9 mouse cellular contexts compared by ENCODE assay signal in the genomic region with DNA sequence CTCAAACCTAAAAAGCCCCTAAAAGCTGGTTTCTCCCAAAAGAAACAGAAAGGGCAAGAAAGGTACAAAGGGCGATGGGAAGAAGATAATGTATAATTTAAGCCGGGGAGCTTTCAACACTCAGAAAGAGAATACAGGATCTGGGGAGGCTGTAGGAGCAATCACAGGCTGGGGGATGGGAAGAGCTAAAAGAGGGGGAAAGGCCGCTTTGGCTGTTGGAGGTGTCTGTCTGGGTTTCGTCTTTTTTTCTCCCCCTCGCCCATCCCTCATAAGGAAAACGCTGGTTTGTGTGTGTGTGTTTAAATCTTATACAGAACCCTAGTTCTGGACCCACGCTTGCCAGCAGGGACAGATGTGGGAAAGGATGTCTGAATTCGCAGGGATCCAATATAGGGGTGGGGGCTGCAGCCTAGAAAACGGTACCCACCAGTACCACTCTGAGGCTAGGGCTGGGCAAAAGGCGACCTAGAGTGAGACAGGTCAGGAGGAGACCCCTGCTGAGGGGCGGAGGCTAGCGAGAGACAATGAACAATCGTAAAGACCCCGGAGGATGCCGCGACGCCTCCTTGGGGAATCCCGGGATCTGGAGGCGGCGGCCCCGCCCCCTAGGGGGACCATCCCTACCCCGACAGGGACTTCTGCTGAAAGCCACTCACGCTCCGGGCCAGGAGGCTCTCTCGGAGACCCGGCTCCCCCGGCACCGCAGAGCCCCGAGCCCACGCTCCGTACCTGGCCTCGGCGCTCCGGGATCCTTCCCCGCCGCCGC. TPM values are rescaled to one million over a fixed set of nuclear protein-coding genes. Genes with fewer than 3 reads are reported as not detected.
DNase-seq lines count a peak whose midpoint lies in the region; ATAC-seq and TF ChIP-seq lines count a peak whose summit lies in the region.
"Had no signal": no experiment of that assay in that cellular context is flagged by ENCODE, and none has a peak within 500 bp of the region (broad histone marks: within the 10 kb centered on the region; RNA-seq: fewer than 3 reads in every experiment).

No protein-coding gene starts in this region.

- DNase-seq in heart, adult 2 months = no peak
- no peak for DNase-seq in heart, adult 18-20 months
- DNase-seq in CH12.LX (ENCODE audit: extremely low read depth) = no peak
- no peak for DNase-seq in liver, embryonic 14.5 days (ENCODE audit: low read depth in 3 of 3, low spot score in 3 of 3)
- DNase-seq in thymus, adult 18-20 months = no peak
- DNase-seq in retina, postnatal 1 day = no peak
- no peak for DNase-seq in layer of hippocampus, postnatal 25 days (ENCODE audit: extremely low spot score in 1 of 2, low spot score in 1 of 2)

- in situ Hi-C loops in CH12.LX (cut with MboI; ENCODE audit: low pct_ligation_motif_present, low pct_unique_long_range_greater_than_20kb, low sequenced_read_pairs) = loop anchor here (10.0 kb wide), 1 partner anchor 268 kb away; the partner anchor contains the start of genes Fam19a3, Ppm1j and Rhoc

- no peak for ATAC-seq in liver, embryonic 14.5 days (ENCODE audit: insufficient read depth)

- TF ChIP-seq POLR2A in heart, adult 2 months (IDR thresholded peaks at IDR 0.05; ENCODE audit: insufficient read depth, low read depth, low read length) = no peak
- no peak for TF ChIP-seq POLR2A in CH12.LX (IDR thresholded peaks at IDR 0.05; ENCODE audit: low read depth, low read length)
- TF ChIP-seq POLR2A in embryonic fibroblast, embryonic 13.5 days (IDR thresholded peaks at IDR 0.05; ENCODE audit: low read depth, low read length) = no peak; the same call in 1 of the 2 replicates

- H3K4me3 ChIP-seq in heart, adult 2 months = peak overlapping the region; percentile 92
- peak overlapping the region; percentile 68 to 86 (median 68) for H3K4me3 ChIP-seq in CH12.LX (replicated peaks in 1 of 3; ENCODE audit: low read depth in 2 of 3, low read length in 2 of 3, poor library complexity in 1 of 3)
- peak overlapping the region; percentile 94 for H3K4me3 ChIP-seq in embryonic fibroblast, embryonic 13.5 days (ENCODE audit: insufficient read depth, low read length)
- peak overlapping the region; percentile 57 to 60 for H3K4me3 ChIP-seq in liver, embryonic 14.5 days (ENCODE audit: insufficient read depth in 1 of 2, low read depth in 2 of 2, low read length in 2 of 2)

- dilution Hi-C loops in CH12.LX (cut with MboI; ENCODE audit: extremely low pct_ligation_motif_present, extremely low pct_unique_long_range_greater_than_20kb, low sequenced_read_pairs) = no loop called here

- TF ChIP-seq RAD21 in CH12.LX (IDR thresholded peaks at IDR 0.05; ENCODE audit: low read depth, low read length) = no peak

- H3K9ac ChIP-seq in heart, adult 2 months (ENCODE audit: low read depth, low read length) = peak overlapping the region; percentile 91
- peak overlapping the region; percentile 46; the same call in 1 of the 2 replicates for H3K9ac ChIP-seq in CH12.LX (ENCODE audit: insufficient read depth, low read depth)
- no peak overlapping the region for H3K9ac ChIP-seq in liver, embryonic 14.5 days (replicated peaks)

- no peaks in the 10 kb centered on the region for H3K9me3 ChIP-seq in CH12.LX (replicated peaks; ENCODE audit: low read length)
- H3K9me3 ChIP-seq in liver, embryonic 14.5 days (ENCODE audit: control insufficient read depth, low read length) = no peaks in the 10 kb centered on the region

- no peak for TF ChIP-seq EP300 in heart, adult 2 months (IDR thresholded peaks at IDR 0.05; ENCODE audit: insufficient read depth, low read depth, low read length)
- TF ChIP-seq EP300 in CH12.LX (IDR thresholded peaks at IDR 0.05; ENCODE audit: low read length) = no peak
- no peak for TF ChIP-seq EP300 in liver, embryonic 14.5 days (IDR thresholded peaks at IDR 0.05; ENCODE audit: low read depth)

- TF ChIP-seq CTCF in heart, adult 2 months (IDR thresholded peaks at IDR 0.05) = no peak
- no peak for TF ChIP-seq CTCF in CH12.LX (conservative IDR thresholded peaks at IDR 0.05 in 1 of 2, IDR thresholded peaks at IDR 0.05 in 1 of 2; ENCODE audit: low read depth in 2 of 2, low read length in 2 of 2)
- no peak for TF ChIP-seq CTCF in embryonic fibroblast, embryonic 13.5 days (IDR thresholded peaks at IDR 0.05; ENCODE audit: borderline replicate concordance, insufficient read depth, low read length)
- no peak for TF ChIP-seq CTCF in liver, embryonic 14.5 days (IDR thresholded peaks at IDR 0.05; ENCODE audit: low read depth)

- peaks cover 6% of the 10 kb centered on the region for H3K79me2 ChIP-seq in heart, adult 2 months (replicated peaks; ENCODE audit: control insufficient read depth, insufficient read depth, low read length)
- no peaks in the 10 kb centered on the region for H3K79me2 ChIP-seq in CH12.LX (replicated peaks; ENCODE audit: control insufficient read depth, extremely low read depth, insufficient read depth, poor library complexity, severe bottlenecking)

- WGBS in heart, adult 2 months = 1% methylated on average over 37 of the region's 37 CpGs
- WGBS in liver, embryonic 14.5 days (ENCODE audit: insufficient replicate concordance) = 2% methylated on average over 30 of the region's 37 CpGs

- peaks cover 17% of the 10 kb centered on the region for H3K4me1 ChIP-seq in heart, adult 2 months (ENCODE audit: control insufficient read depth, insufficient read depth, low read length)
- peaks cover 8 to 17% of the 10 kb centered on the region in 2 experiments for H3K4me1 ChIP-seq in CH12.LX (ENCODE audit: control insufficient read depth in 1 of 2, insufficient read depth in 2 of 2)
- peaks cover 17% of the 10 kb centered on the region for H3K4me1 ChIP-seq in embryonic fibroblast, embryonic 13.5 days (ENCODE audit: control insufficient read depth, insufficient read depth, low read length)
- peaks cover 0 to 3% of the 10 kb centered on the region in 2 experiments; a peak in 2 of 4 replicates for H3K4me1 ChIP-seq in liver, embryonic 14.5 days (replicated peaks; ENCODE audit: control insufficient read depth in 2 of 2, insufficient read depth in 2 of 2, low read length in 1 of 2)

- peaks cover 2% of the 10 kb centered on the region for H3K36me3 ChIP-seq in heart, adult 2 months (ENCODE audit: control insufficient read depth, insufficient read depth, low read length)
- no peaks in the 10 kb centered on the region for H3K36me3 ChIP-seq in CH12.LX (replicated peaks in 1 of 2; ENCODE audit: control insufficient read depth in 1 of 2, insufficient read depth in 1 of 2, low read length in 1 of 2)
- H3K36me3 ChIP-seq in liver, embryonic 14.5 days (replicated peaks; ENCODE audit: control insufficient read depth, insufficient read depth, low read depth) = no peaks in the 10 kb centered on the region

- H3K4me2 ChIP-seq in CH12.LX (ENCODE audit: insufficient read depth, low read depth, poor library complexity, severe bottlenecking) = peak overlapping the region; percentile 99
- H3K4me2 ChIP-seq in liver, embryonic 14.5 days (ENCODE audit: low read depth) = peak overlapping the region; percentile 59

- intact Hi-C loops in heart, adult 2 months (cut with DNase I) = loop anchor here (2.0 kb wide), 1 partner anchor 16 kb away; no protein-coding TSS in a partner anchor

- H3K27ac ChIP-seq in heart, adult 2 months = peak overlapping the region; percentile 97
- no peak overlapping the region for H3K27ac ChIP-seq in CH12.LX (ENCODE audit: insufficient read depth, low read depth)
- H3K27ac ChIP-seq in embryonic fibroblast, embryonic 13.5 days (ENCODE audit: insufficient read depth, low read length) = peak overlapping the region; percentile 62
- no peak overlapping the region for H3K27ac ChIP-seq in liver, embryonic 14.5 days

- no peaks in the 10 kb centered on the region for H3K27me3 ChIP-seq in heart, adult 2 months (ENCODE audit: control insufficient read depth, insufficient read depth, low read length)
- peaks cover 7% of the 10 kb centered on the region for H3K27me3 ChIP-seq in CH12.LX (replicated peaks)
- H3K27me3 ChIP-seq in liver, embryonic 14.5 days (ENCODE audit: control insufficient read depth, insufficient read depth, low read length) = peaks cover 27% of the 10 kb centered on the region

TF ChIP-seq in CH12.LX, 34 proteins besides CTCF, POLR2A, EP300 and RAD21:
- TF ChIP-seq MXI1 (IDR thresholded peaks at IDR 0.05; ENCODE audit: low read depth, low read length) (no peak), JUN (IDR thresholded peaks at IDR 0.05; ENCODE audit: insufficient read depth, low read depth, low read length) (no peak), MEF2A (IDR thresholded peaks at IDR 0.05; ENCODE audit: borderline replicate concordance, low read depth, low read length) (no peak), TBP (conservative IDR thresholded peaks at IDR 0.05; ENCODE audit: low read depth, low read length) (no peak), IRF4 (IDR thresholded peaks at IDR 0.05; ENCODE audit: low read depth, low read length) (no peak), CHD1 (IDR thresholded peaks at IDR 0.05; ENCODE audit: low read depth, low read length) (no peak), ETS1 (conservative IDR thresholded peaks at IDR 0.05; ENCODE audit: low read depth, low read length) (no peak), ZKSCAN1 (IDR thresholded peaks at IDR 0.05; ENCODE audit: borderline replicate concordance, low read depth, low read length) (no peak)
TF ChIP-seq in CH12.LX: peak in this region for 0.

RNA-seq across cellular contexts. Expression of gene Cttnbp2nl, which starts 0.6 kb away (rescaled TPM):
- total RNA-seq in heart, adult 2 months (2021) = 10 to 100 TPM; 15.3 to 20.9 TPM
- 3.9 and 4.1 TPM in 2 replicates for polyA plus RNA-seq in heart, adult 2 months (2012; rRNA removed)
- total RNA-seq in heart, adult 18-20 months (2021) = 10 to 100 TPM; 20.7 to 21.6 TPM
- 0.17 and 0.21 TPM in 2 replicates for total RNA-seq in CH12.LX (2012; rRNA removed)
- 0.28 and 0.43 TPM in 2 replicates for total RNA-seq in CH12.LX (2014; rRNA removed)
- polyA plus RNA-seq in CH12.LX (2012; ENCODE audit: insufficient read length, low read depth) = 0.70 and 0.78 TPM in 2 replicates
- polyA plus RNA-seq in embryonic fibroblast, embryonic 13.5 days (2011; ENCODE audit: insufficient read length, low read depth, missing spikeins) = 54.8 and 74.0 TPM in 2 replicates
- 0.52 and 0.65 TPM in 2 replicates for polyA plus RNA-seq in liver, embryonic 14.5 days (2012; rRNA removed)
- 1.9 and 2.1 TPM in 2 replicates for polyA plus RNA-seq in liver, embryonic 14.5 days (2014; fragmentation: Nextera tagmentation; extraction: Ambion mirVana)
- 10 to 100 TPM; 26.4 to 26.6 TPM for total RNA-seq in layer of hippocampus, postnatal 25 days (2021)

RNA-seq across cellular contexts. Expression of gene 4930564D02Rik, which starts 14.3 kb away (rescaled TPM):
- total RNA-seq in heart, adult 2 months (2021) = not detected
- not detected in 2 replicates for polyA plus RNA-seq in heart, adult 2 months (2012; rRNA removed)
- not detected for total RNA-seq in heart, adult 18-20 months (2021)
- total RNA-seq in CH12.LX (2012; rRNA removed) = not detected in 2 replicates
- total RNA-seq in CH12.LX (2014; rRNA removed) = not detected in 2 replicates
- polyA plus RNA-seq in CH12.LX (2012; ENCODE audit: insufficient read length, low read depth) = not detected in 2 replicates
- not detected in 2 replicates for polyA plus RNA-seq in embryonic fibroblast, embryonic 13.5 days (2011; ENCODE audit: insufficient read length, low read depth, missing spikeins)
- not detected in 2 replicates for polyA plus RNA-seq in liver, embryonic 14.5 days (2012; rRNA removed)
- not detected in 2 replicates for polyA plus RNA-seq in liver, embryonic 14.5 days (2014; fragmentation: Nextera tagmentation; extraction: Ambion mirVana)
- total RNA-seq in layer of hippocampus, postnatal 25 days (2021) = not detected
- total RNA-seq: neutrophil, adult 5-6 weeks had no signal

Comparison
In these comparisons a context has a peak if more than half of its experiments do, and no peak if none do; other contexts are left out.
1. H3K27ac ChIP-seq: peak in heart, adult 2 months (single experiment) and embryonic fibroblast, embryonic 13.5 days (single experiment); none in CH12.LX (single experiment) and liver, embryonic 14.5 days (single experiment).
2. RNA of gene Cttnbp2nl, which starts 0.6 kb away (total RNA-seq): 26.4 to 26.6 TPM in layer of hippocampus, postnatal 25 days, 20.7 to 21.6 TPM in heart, adult 18-20 months and 15.3 to 20.9 TPM in heart, adult 2 months; 0.17 to 0.43 TPM in CH12.LX; every median in the first group is over 10 times any median in the second.
3. Peak in every context shown above with its lines, with median percentiles within 50 percentile points of each other: H3K4me3 ChIP-seq.